Mouse (Mus musculus): ENCODE results near the gene Gipc3. TPM values are rescaled to one million over a fixed set of nuclear protein-coding genes. Genes with fewer than 3 reads are reported as not detected.

The Gipc3 gene
- total RNA-seq, 2 experiments from 2014 or later: 3.6 to 4.0 TPM

Small RNAs within 50 kb of the gene (microRNA-seq; reads per million reads assigned to microRNA genes)
- gene Mir6913: not detected

Other genes starting within 250 kb of the Gipc3 start
- 10 to 100 TPM; 18.1 to 42.6 TPM for gene Creb3l3, start 244.4 kb downstream of the Gipc3 start, total RNA-seq (2021)
- 100 to 1,000 TPM; 151 to 161 TPM for gene Map2k2, start 237.4 kb downstream of the Gipc3 start, total RNA-seq (2021)
- 10 to 100 TPM; 61.1 to 66.6 TPM for gene Zbtb7a, start 208.0 kb downstream of the Gipc3 start, total RNA-seq (2021)
- 10 to 100 TPM; 25.8 to 26.5 TPM for gene Pias4, start 175.3 kb downstream of the Gipc3 start, total RNA-seq (2021)
- 1,000 to 10,000 TPM; 1,466 to 1,521 TPM for gene Eef2, start 166.6 kb downstream of the Gipc3 start, total RNA-seq (2021)
- gene Dapk3, start 160.3 kb downstream of the Gipc3 start, total RNA-seq (2021): 10 to 100 TPM; 55.3 to 55.6 TPM
- gene 4930442H23Rik, start 159.4 kb downstream of the Gipc3 start, total RNA-seq (2021): not detected
- gene Nmrk2, start 141.2 kb downstream of the Gipc3 start, total RNA-seq (2021): 1 to 10 TPM in 1 of 2 experiments, under 1 TPM in 1; 0.15 to 4.9 TPM
- gene Atcay, start 112.4 kb downstream of the Gipc3 start, total RNA-seq (2021): 1 to 10 TPM; 2.5 to 4.6 TPM
- gene Zfr2, start 110.1 kb downstream of the Gipc3 start, total RNA-seq (2021): 10 to 100 TPM in 1 of 2 experiments, 1 to 10 TPM in 1; 7.4 to 11.9 TPM
- gene Matk, start 90.3 kb downstream of the Gipc3 start, total RNA-seq (2021): 1 to 10 TPM; 1.8 to 2.1 TPM
- gene Mrpl54, start 76.3 kb downstream of the Gipc3 start, total RNA-seq (2021): 100 to 1,000 TPM; 109 to 111 TPM
- gene Apba3, start 76.3 kb downstream of the Gipc3 start, total RNA-seq (2021): 10 to 100 TPM; 79.8 to 83.8 TPM
- 1 to 10 TPM; 1.9 to 3.0 TPM for gene Tjp3, start 51.7 kb downstream of the Gipc3 start, total RNA-seq (2021)
- gene Pip5k1c, start 50.3 kb downstream of the Gipc3 start, total RNA-seq (2021): 10 to 100 TPM; 39.2 to 48.9 TPM
- gene Cactin, start 22.2 kb downstream of the Gipc3 start, total RNA-seq (2021): 10 to 100 TPM; 29.4 to 35.4 TPM
- 10 to 100 TPM; 24.5 to 31.8 TPM for gene Tbxa2r, start 14.5 kb downstream of the Gipc3 start, total RNA-seq (2021)
- gene Hmg20b, start 7.2 kb upstream of the Gipc3 start, total RNA-seq (2021): 10 to 100 TPM; 81.2 to 97.5 TPM
- gene Mfsd12, start 14.2 kb upstream of the Gipc3 start, total RNA-seq (2021): 10 to 100 TPM; 17.8 to 22.8 TPM
- gene 4930404N11Rik, start 22.6 kb upstream of the Gipc3 start, total RNA-seq (2021): 1 to 10 TPM; 1.1 to 2.3 TPM
- gene Fzr1, start 35.2 kb upstream of the Gipc3 start, total RNA-seq (2021): 10 to 100 TPM; 42.1 to 51.7 TPM
- gene Dohh, start 41.2 kb upstream of the Gipc3 start, total RNA-seq (2021): 10 to 100 TPM; 52.8 to 54.2 TPM
- gene Gm48551, start 41.2 kb upstream of the Gipc3 start, total RNA-seq (2021): 1 to 10 TPM; 1.1 to 1.6 TPM
- gene Gm48552, start 45.7 kb upstream of the Gipc3 start, total RNA-seq (2021): 1 to 10 TPM in 1 of 2 experiments, under 1 TPM in 1; 0.45 to 1.9 TPM
- 1 to 10 TPM; 1.2 to 1.6 TPM for gene Smim24, start 49.8 kb upstream of the Gipc3 start, total RNA-seq (2021)
- gene Nfic, start 112.4 kb upstream of the Gipc3 start, total RNA-seq (2021): 100 to 1,000 TPM in 1 of 2 experiments, 10 to 100 TPM in 1; 99.9 to 129 TPM
- 1 to 10 TPM in 1 of 2 experiments, under 1 TPM in 1; 0.84 to 2.2 TPM for gene Celf5, start 139.4 kb upstream of the Gipc3 start, total RNA-seq (2021)
- gene Ncln, start 153.1 kb upstream of the Gipc3 start, total RNA-seq (2021): 10 to 100 TPM; 90.9 to 93.8 TPM
- gene S1pr4, start 156.9 kb upstream of the Gipc3 start, total RNA-seq (2021): 1 to 10 TPM; 2.9 TPM
- 1 to 10 TPM in 1 of 2 experiments, under 1 TPM in 1; 0.66 to 1.1 TPM for gene Gna15, start 181.0 kb upstream of the Gipc3 start, total RNA-seq (2021)
- gene Gna11, start 201.9 kb upstream of the Gipc3 start, total RNA-seq (2021): 10 to 100 TPM; 63.8 to 72.7 TPM
- gene Aes, start 216.2 kb upstream of the Gipc3 start, total RNA-seq (2021): 100 to 1,000 TPM; 541 to 611 TPM
- gene Tle2, start 231.3 kb upstream of the Gipc3 start, total RNA-seq (2021): 10 to 100 TPM; 10.9 to 18.1 TPM